Mouse (Mus musculus) cortical plate, adult 2 months (tissue): ENCODE measurements around the gene Kif26b.

Experiments
- CTCF ChIP-seq: fragments of 200-500 bp; IDR thresholded peaks from 2 replicates; pipeline ENCODE4 v1.5.1; 2011; ENCODE audit warnings: mild to moderate bottlenecking, control low read depth, low read length; ENCODE audit not compliant: insufficient read depth; ENCODE audit errors: extremely low read depth
- POLR2A ChIP-seq: fragments of 200-500 bp; IDR thresholded peaks from 2 replicates; pipeline ENCODE4 v1.6.1; 2011; ENCODE audit warnings: mild to moderate bottlenecking, low read length, control low read depth; ENCODE audit not compliant: insufficient read depth; ENCODE audit errors: extremely low read depth

DNA sequence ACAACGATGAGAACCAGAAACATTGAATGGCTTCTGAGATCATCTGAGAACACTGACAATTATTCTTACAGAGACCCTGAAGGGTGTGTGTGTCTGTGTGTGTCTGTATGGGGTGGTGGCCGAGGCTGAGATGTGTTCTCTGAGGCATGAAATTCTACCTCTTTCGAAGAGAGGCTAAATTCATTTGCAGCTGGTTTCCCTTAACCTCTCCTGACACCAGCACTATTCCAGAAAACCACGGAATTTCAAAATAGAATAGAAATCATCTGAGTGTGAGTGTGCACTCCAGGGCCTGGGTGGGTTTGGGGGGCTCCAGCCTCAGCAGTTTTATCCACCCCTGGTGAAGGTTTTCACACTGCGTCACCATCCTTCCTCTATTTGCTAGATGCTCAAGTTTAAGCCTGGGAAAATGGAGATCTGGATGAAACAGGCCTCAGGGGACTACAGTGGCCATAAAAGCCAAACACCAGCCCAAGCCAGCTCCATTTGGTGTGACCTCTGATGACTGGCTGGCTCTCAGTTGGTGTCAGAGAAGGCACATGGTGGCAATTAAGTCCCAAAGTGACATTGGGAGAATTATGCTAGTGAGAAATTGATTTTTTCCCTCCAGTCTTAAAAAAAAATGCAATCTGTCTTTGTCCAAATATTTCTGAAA, 56.6 kb downstream of the Kif26b start:
- TF ChIP-seq CTCF: no peak
- TF ChIP-seq POLR2A: no peak
